Mouse (Mus musculus): Measurements from ENCODE around the gene Coro1c. TPM values are rescaled to one million over a fixed set of nuclear protein-coding genes. Genes with fewer than 3 reads are reported as not detected.

The Coro1c gene
- total and polyA plus RNA-seq, 3 experiments = 77.3 to 158 (median 103) TPM

- Histone ChIP-seq H3K27me3 (ENCODE audit: control insufficient read depth in 1 of 2, insufficient read depth in 2 of 2, low read length in 2 of 2) (no peaks in the 10 kb centered on the region), H3K9ac (ENCODE audit: control insufficient read depth, low read depth, low read length, poor library complexity, severe bottlenecking) (no peak overlapping the region), H3K79me2 (ENCODE audit: control insufficient read depth, insufficient read depth, low read length, poor library complexity) (peaks cover 4% of the 10 kb centered on the region), H3K4me3 (ENCODE audit: control insufficient read depth in 1 of 2, insufficient read depth in 1 of 2, low read depth in 2 of 2, low read length in 2 of 2) (no peak overlapping the region), H3K36me3 (ENCODE audit: control insufficient read depth in 1 of 2, insufficient read depth in 2 of 2, low read length in 2 of 2) (peaks cover 0 to 6% of the 10 kb centered on the region in 2 experiments; a peak in 2 of 4 replicates), H3K4me1 (ENCODE audit: control insufficient read depth in 1 of 2, insufficient read depth in 2 of 2, low read length in 2 of 2) (peaks cover 0 to 12% of the 10 kb centered on the region in 2 experiments; a peak in 2 of 4 replicates), H3K9me3 (replicated peaks; ENCODE audit: insufficient read depth, low read length) (no peaks in the 10 kb centered on the region), H3K27ac (ENCODE audit: control insufficient read depth, low read depth, low read length) (no peak overlapping the region)
- DNase-seq (ENCODE audit: low read depth, low spot score) = no peak
- TF ChIP-seq RAD21 (IDR thresholded peaks at IDR 0.05; ENCODE audit: low read depth, low read length) = no peak
- TF ChIP-seq ZC3H11A (IDR thresholded peaks at IDR 0.05; ENCODE audit: low read depth, low read length) = no peak
- TF ChIP-seq USF2 (IDR thresholded peaks at IDR 0.05; ENCODE audit: borderline replicate concordance in 1 of 2, insufficient read depth in 1 of 2, low read depth in 1 of 2, low read length in 2 of 2) = no peak
- TF ChIP-seq MAX (IDR thresholded peaks at IDR 0.05; ENCODE audit: low read length) = no peak
- TF ChIP-seq NELFE (IDR thresholded peaks at IDR 0.05; ENCODE audit: low read depth, low read length) = no peak
- TF ChIP-seq MEF2A (IDR thresholded peaks at IDR 0.05; ENCODE audit: extremely low read depth, insufficient replicate concordance, low read depth, low read length, poor library complexity, severe bottlenecking) = no peak
- TF ChIP-seq GABPA (IDR thresholded peaks at IDR 0.05; ENCODE audit: low read depth, low read length) = no peak
- TF ChIP-seq MAZ (IDR thresholded peaks at IDR 0.05; ENCODE audit: low read depth, low read length) = no peak
- no peak for TF ChIP-seq CHD2 (IDR thresholded peaks at IDR 0.05; ENCODE audit: low read length)
Measured at GRCm38 (mm10) chr5:113833316-113833947, 75.1 kb downstream of the Coro1c start.

DNA sequence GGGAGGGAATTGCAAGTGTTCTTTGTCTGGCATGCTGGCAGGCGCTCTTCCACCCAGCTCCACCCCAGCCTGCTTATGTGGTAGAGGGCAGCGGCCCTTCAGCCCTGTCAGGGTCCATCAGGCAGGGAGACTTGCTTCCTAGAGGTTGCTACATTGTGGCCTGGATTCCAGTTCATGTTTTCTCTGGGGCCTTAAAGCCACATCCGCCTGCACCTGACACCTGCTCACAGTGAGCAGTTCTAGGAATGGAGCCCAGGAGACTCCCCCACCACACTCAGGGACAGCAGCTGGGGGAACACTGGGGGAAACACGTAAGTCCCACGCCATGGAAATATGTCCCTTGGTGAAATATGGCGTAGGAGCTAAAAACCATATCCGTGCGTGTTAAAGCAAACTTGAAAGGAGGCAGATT, 76.1 kb downstream of the Coro1c start, which contains the start of gene Selplg:
TSS of gene Selplg (minus strand) at position 155 of the 412 bp plus-strand sequence.
- DNase-seq (ENCODE audit: low read depth, low spot score) = no peak
- peaks cover 0 to 15% of the 10 kb centered on the region in 2 experiments; a peak in 2 of 4 replicates for H3K4me1 ChIP-seq (ENCODE audit: control insufficient read depth in 1 of 2, insufficient read depth in 2 of 2, low read length in 2 of 2)
- H3K27ac ChIP-seq (ENCODE audit: control insufficient read depth, low read depth, low read length) = no peak within 1 kb of the TSS
- peaks cover 5% of the 10 kb centered on the region for H3K79me2 ChIP-seq (ENCODE audit: control insufficient read depth, insufficient read depth, low read length, poor library complexity)
- no peaks in the 10 kb centered on the region for H3K9me3 ChIP-seq (replicated peaks; ENCODE audit: insufficient read depth, low read length)
- H3K27me3 ChIP-seq (ENCODE audit: control insufficient read depth in 1 of 2, insufficient read depth in 2 of 2, low read length in 2 of 2) = no peaks in the 10 kb centered on the region
- no peak for TF ChIP-seq ZKSCAN1 (IDR thresholded peaks at IDR 0.05; ENCODE audit: low read depth, low read length)
- no peak for TF ChIP-seq BHLHE40 (IDR thresholded peaks at IDR 0.05; ENCODE audit: borderline replicate concordance, low read depth, low read length)
- TF ChIP-seq POLR2AphosphoS2 (IDR thresholded peaks at IDR 0.05; ENCODE audit: low read length) = no peak
- no peak for TF ChIP-seq MXI1 (IDR thresholded peaks at IDR 0.05; ENCODE audit: low read depth, low read length)
- no peak for TF ChIP-seq UBTF (IDR thresholded peaks at IDR 0.05; ENCODE audit: borderline replicate concordance, insufficient read depth, low read depth, low read length)
- no peak for TF ChIP-seq CTCF (IDR thresholded peaks at IDR 0.05 in 2 of 3, conservative IDR thresholded peaks at IDR 0.05 in 1 of 3; ENCODE audit: control insufficient read depth in 1 of 3, insufficient read depth in 1 of 3, low read depth in 2 of 3, low read length in 3 of 3, poor library complexity in 1 of 3, severe bottlenecking in 1 of 3)
- no peak for TF ChIP-seq TCF12 (IDR thresholded peaks at IDR 0.05; ENCODE audit: low read depth, low read length)
- no peak for TF ChIP-seq JUND (IDR thresholded peaks at IDR 0.05; ENCODE audit: low read depth, low read length)
- H3K4me3 ChIP-seq (ENCODE audit: control insufficient read depth in 1 of 2, insufficient read depth in 1 of 2, low read depth in 2 of 2, low read length in 2 of 2) = no peak within 1 kb of the TSS
- H3K9ac ChIP-seq (ENCODE audit: control insufficient read depth, low read depth, low read length, poor library complexity, severe bottlenecking) = no peak within 1 kb of the TSS
- H3K36me3 ChIP-seq (ENCODE audit: control insufficient read depth in 1 of 2, insufficient read depth in 2 of 2, low read length in 2 of 2) = peaks cover 0 to 6% of the 10 kb centered on the region in 2 experiments; a peak in 2 of 4 replicates

All from MEL (cell line).